Mouse (Mus musculus) heart, embryonic 10.5 days (tissue): ENCODE results near the gene Med12l. TPM values are rescaled to one million over a fixed set of nuclear protein-coding genes. Genes with fewer than 3 reads are reported as not detected.

Experiments used
- polyA plus RNA-seq: library from polyadenylated mRNA; unstranded; fragments of >200 nt; fragmentation: Nextera tagmentation; extraction: Ambion mirVana; gene quantifications from 2 replicates; pipeline ENCODE4 v1.2.1, GENCODE M21; 2016

Med12l gene
- polyA plus RNA-seq, 1 experiment from 2014 or later = 4.3 TPM

Other genes with a start within 250 kb of the Med12l start
- not detected in 2 replicates for gene Mindy4b-ps, start 183.5 kb upstream of the Med12l start, polyA plus RNA-seq
- gene Clrn1, start 120.5 kb upstream of the Med12l start, polyA plus RNA-seq = 0.08 and 0.11 TPM in 2 replicates
- 0.89 and 1.7 TPM in 2 replicates for gene Gpr171, start 96.0 kb downstream of the Med12l start, polyA plus RNA-seq
- gene P2ry14, start 147.8 kb downstream of the Med12l start, polyA plus RNA-seq = 1.4 and 3.4 TPM in 2 replicates
- 0.18 TPM in 1 of 2 replicates, not detected in the other for gene Gpr87, start 189.3 kb downstream of the Med12l start, polyA plus RNA-seq
- gene P2ry13, start 205.1 kb downstream of the Med12l start, polyA plus RNA-seq = 0.16 and 0.29 TPM in 2 replicates